Mouse (Mus musculus) C2C12 (cell line): Measurements from ENCODE around the gene Atg4a. TPM values are rescaled to one million over a fixed set of nuclear protein-coding genes. Genes with fewer than 3 reads are reported as not detected.

ENCODE experiments used
- H3K27me3 ChIP-seq: one replicate; pipeline ENCODE4 v1.6.1; 2011; ENCODE audit not compliant: control insufficient read depth, insufficient read depth, insufficient read length
- H3K36me3 ChIP-seq: one replicate; pipeline ENCODE4 v1.6.1; 2011; ENCODE audit not compliant: control insufficient read depth, insufficient read depth
- H3K4me3 ChIP-seq: one replicate; pipeline ENCODE4 v1.5.1; 2011; ENCODE audit warnings: mild to moderate bottlenecking, control low read depth; ENCODE audit not compliant: poor library complexity, insufficient read depth, severe bottlenecking
- H3K79me2 ChIP-seq: one replicate; pipeline ENCODE4 v1.6.1; 2011; ENCODE audit not compliant: control insufficient read depth, insufficient read depth
- H3K79me3 ChIP-seq: one replicate; pipeline ENCODE4 v1.6.1; 2011; ENCODE audit warnings: low read depth, control low read depth
- H3ac ChIP-seq: one replicate; pipeline ENCODE3; 2011; ENCODE audit warnings: low read depth; ENCODE audit not compliant: control insufficient read depth, insufficient read length
- CEBPB ChIP-seq: IDR thresholded peaks from one replicate; pipeline ENCODE4 v1.6.1; 2011; ENCODE audit warnings: low read depth, mild to moderate bottlenecking, control low read depth, moderate library complexity
- CTCF ChIP-seq: IDR thresholded peaks from one replicate; pipeline ENCODE4 v1.5.1; 2011; ENCODE audit not compliant: control insufficient read depth, insufficient read depth, insufficient read length
- FOSL1 ChIP-seq: IDR thresholded peaks from one replicate; pipeline ENCODE4 v1.8.0; 2011; ENCODE audit warnings: mild to moderate bottlenecking, low read length; ENCODE audit not compliant: poor library complexity, insufficient read depth, severe bottlenecking
- MAX ChIP-seq: IDR thresholded peaks from one replicate; pipeline ENCODE4 v1.6.1; 2011; ENCODE audit warnings: mild to moderate bottlenecking, control low read depth
- MYOD1 ChIP-seq: IDR thresholded peaks from one replicate; pipeline ENCODE4 v1.6.1; 2011; ENCODE audit warnings: low read depth; ENCODE audit not compliant: control insufficient read depth, insufficient read length
- MYOG ChIP-seq: IDR thresholded peaks from one replicate; pipeline ENCODE4 v1.6.1; 2011; ENCODE audit not compliant: control insufficient read depth, insufficient read length; ENCODE audit errors: extremely low read depth
- USF1 ChIP-seq: IDR thresholded peaks from one replicate; pipeline ENCODE4 v1.6.1; 2011; ENCODE audit warnings: low read depth, mild to moderate bottlenecking, control low read depth, moderate library complexity
- polyA plus RNA-seq: library from polyadenylated mRNA; unstranded; fragments of >200 nt; fragmentation: generic; extraction: Trizol; gene quantifications from one replicate; pipeline ENCODE4 v1.2.1, GENCODE M21; 2012; ENCODE audit warnings: missing spikeins

The Atg4a gene
- polyA plus RNA-seq, 1 experiment = 4.4 TPM

DNA sequence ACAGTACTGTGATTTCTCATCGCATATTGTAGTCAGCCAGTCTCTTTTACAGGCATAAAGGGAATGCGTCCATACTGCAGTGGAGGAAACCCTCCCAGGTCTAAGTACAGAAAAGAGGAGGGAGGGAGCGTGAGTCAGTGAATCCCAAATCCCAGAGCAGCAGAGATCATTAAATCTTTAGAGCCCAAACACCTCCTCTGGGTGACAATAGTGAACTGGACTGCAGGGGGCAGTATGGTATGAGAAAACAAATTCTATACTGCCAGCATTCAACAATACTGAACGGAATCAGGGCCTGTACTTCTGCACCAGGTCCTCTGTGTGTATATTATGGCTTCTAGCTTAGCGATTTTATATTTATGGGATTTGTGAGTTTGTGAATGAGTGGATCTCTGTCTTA is 256.1 kb downstream of the Atg4a start:
- TF ChIP-seq USF1 (no peak), CEBPB (no peak), CTCF (no peak), MYOG (no peak), MAX (no peak), MYOD1 (no peak), FOSL1 (no peak)
- Histone ChIP-seq H3ac (no peak overlapping the region), H3K4me3 (no peak overlapping the region), H3K79me2 (no peaks in the 10 kb centered on the region), H3K79me3 (no peaks in the 10 kb centered on the region), H3K27me3 (no peaks in the 10 kb centered on the region), H3K36me3 (no peaks in the 10 kb centered on the region)

Other genes starting within 250 kb of the Atg4a start
- gene Tex13b, start 143.5 kb upstream of the Atg4a start, polyA plus RNA-seq = not detected
- gene Vsig1, start 49.3 kb upstream of the Atg4a start, polyA plus RNA-seq = not detected
- 25.5 TPM for gene Psmd10, start 179 bp upstream of the Atg4a start, polyA plus RNA-seq